Mouse (Mus musculus) mouse trophoblast stem cell (cell line): Measurements from ENCODE around the gene Arhgef33.

Source experiments
- in situ Hi-C, 2 experiments: fragments of 300-500 bp; cut with MseI, MboI; formaldehyde crosslinking; loops; 2 replicates in 1 of 2; 3 replicates in 1 of 2; pipeline ENCODE4 v1.15.1; 2025

Gene Arhgef33

GRCm38 (mm10) chr17:80446470-80446869 is 139.3 kb downstream of the Arhgef33 start:
- in situ Hi-C loops, result no loop called here
